Mouse (Mus musculus): ENCODE results near the gene Alg1.

DNA sequence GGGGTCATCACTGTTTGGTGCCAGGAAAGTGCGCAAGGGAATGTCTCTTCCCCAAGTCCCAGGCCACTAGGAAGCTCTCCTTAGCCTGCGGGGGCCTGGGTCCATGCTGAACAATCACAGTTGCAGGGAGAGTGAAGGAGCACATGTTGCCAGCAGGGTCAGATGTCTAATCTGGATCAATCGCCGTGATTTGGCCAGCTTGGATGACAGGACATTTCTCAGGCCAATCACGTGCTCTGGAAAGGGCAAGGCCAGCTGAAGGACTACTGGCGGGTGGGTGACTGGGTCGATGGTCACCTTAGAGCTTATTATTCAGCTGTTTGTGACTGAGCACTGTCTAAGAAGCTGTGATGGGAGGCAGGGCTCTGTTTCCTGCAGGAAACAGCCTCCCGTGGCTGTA is 49.3 kb upstream of the Alg1 start:
- TF ChIP-seq POLR2A (IDR thresholded peaks at IDR 0.05; ENCODE audit: insufficient read length, low read depth), result no peak
- TF ChIP-seq MAX (IDR thresholded peaks at IDR 0.05; ENCODE audit: low read depth), result no peak
- no peak for TF ChIP-seq POLR2AphosphoS2 (IDR thresholded peaks at IDR 0.05; ENCODE audit: insufficient read length, low read depth)
- no peak for TF ChIP-seq USF1 (IDR thresholded peaks at IDR 0.05; ENCODE audit: low read depth)
- TF ChIP-seq MYOG (IDR thresholded peaks at IDR 0.05; ENCODE audit: control insufficient read depth in 1 of 3, insufficient read depth in 1 of 3, insufficient read length in 2 of 3, low read depth in 2 of 3), result no peak
- TF ChIP-seq CEBPB (IDR thresholded peaks at IDR 0.05; ENCODE audit: insufficient read depth, poor library complexity, severe bottlenecking), result no peak
- no peak for TF ChIP-seq REST (IDR thresholded peaks at IDR 0.05; ENCODE audit: insufficient read depth, insufficient read length)

Data from myocyte (in vitro differentiated cells).